Mouse (Mus musculus): ENCODE data around the gene Sord. TPM values are rescaled to one million over a fixed set of nuclear protein-coding genes. Genes with fewer than 3 reads are reported as not detected.

The Sord gene
- total RNA-seq, 2 experiments from 2014 or later = 11.9 to 14.4 TPM

Other genes starting within 250 kb of the Sord start
- gene Eif3j1, start 206.2 kb upstream of the Sord start, total RNA-seq (2021) = 10 to 100 TPM; 19.8 to 22.6 TPM
- 10 to 100 TPM; 16.9 to 19.7 TPM for gene Spg11, start 116.4 kb upstream of the Sord start, total RNA-seq (2021)
- gene B2m, start 87.1 kb upstream of the Sord start, total RNA-seq (2021) = 10 to 100 TPM; 80.6 to 91.8 TPM
- gene Trim69, start 74.0 kb upstream of the Sord start, total RNA-seq (2021) = not detected
- gene Patl2, start 48.6 kb upstream of the Sord start, total RNA-seq (2021) = under 1 TPM in 1 of 2 experiments, not detected in 1; 0.13 TPM
- not detected for gene Terb2, start 48.5 kb upstream of the Sord start, total RNA-seq (2021)
- under 1 TPM in 1 of 2 experiments, not detected in 1; 0.09 TPM for gene Duox2, start 63.7 kb downstream of the Sord start, total RNA-seq (2021)
- gene Duoxa2, start 64.2 kb downstream of the Sord start, total RNA-seq (2021) = not detected
- gene Duoxa1, start 79.0 kb downstream of the Sord start, total RNA-seq (2021) = not detected
- under 1 TPM; 0.07 to 0.15 TPM for gene Duox1, start 80.9 kb downstream of the Sord start, total RNA-seq (2021)
- gene Shf, start 134.4 kb downstream of the Sord start, total RNA-seq (2021) = 10 to 100 TPM; 75.3 to 77.1 TPM
- gene Slc28a2, start 191.7 kb downstream of the Sord start, total RNA-seq (2021) = not detected